Mouse (Mus musculus): Measurements from ENCODE around the gene Rasl12.

Rasl12 gene

GRCm38 (mm10) chr9:65398279-65398678 is at the start of gene Rasl12:
Rasl12 (plus strand) TSS chr9:65398506.
- DNase-seq (ENCODE audit: low spot score in 2 of 2), result peak; percentile 22 to 52

GRCm38 (mm10) chr9:65353251-65353650 is 45.1 kb upstream of the Rasl12 start:
- no peak for DNase-seq (ENCODE audit: low spot score in 2 of 2)

- no peak for DNase-seq (ENCODE audit: low spot score in 2 of 2)
These were observed 41.7 kb upstream of the Rasl12 start for GRCm38 (mm10) chr9:65356561-65356960.

- DNase-seq (ENCODE audit: low spot score in 2 of 2), result no peak
These were observed 41.3 kb upstream of the Rasl12 start for GRCm38 (mm10) chr9:65356971-65357370.

DNA sequence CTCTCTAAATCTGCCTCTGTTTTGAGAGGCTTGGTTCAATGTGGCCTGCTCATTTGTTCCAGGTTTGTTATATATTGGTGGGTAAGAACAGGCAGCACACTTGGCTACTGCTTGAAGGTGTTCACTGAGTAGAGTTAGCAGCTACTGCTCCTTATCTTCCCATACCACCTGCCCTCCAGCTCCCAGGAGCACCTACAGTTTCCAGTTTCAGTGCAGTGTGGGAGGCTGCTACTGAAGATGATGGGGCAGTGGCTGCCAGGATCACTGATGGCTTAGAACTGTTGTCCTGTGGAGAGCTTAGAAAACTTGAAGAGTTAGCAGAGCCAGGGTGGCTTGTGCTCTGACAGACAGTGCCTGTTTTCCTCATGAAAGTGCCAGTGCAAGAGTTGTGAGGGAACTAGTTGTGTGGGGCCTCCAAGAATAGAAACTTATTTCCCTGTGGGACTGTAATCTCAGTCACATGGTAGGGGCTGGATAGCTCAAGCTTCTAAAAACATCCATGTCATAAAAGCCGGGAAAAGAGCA is 39.3 kb upstream of the Rasl12 start:
- no peak for DNase-seq (ENCODE audit: low spot score in 2 of 2)

DNA sequence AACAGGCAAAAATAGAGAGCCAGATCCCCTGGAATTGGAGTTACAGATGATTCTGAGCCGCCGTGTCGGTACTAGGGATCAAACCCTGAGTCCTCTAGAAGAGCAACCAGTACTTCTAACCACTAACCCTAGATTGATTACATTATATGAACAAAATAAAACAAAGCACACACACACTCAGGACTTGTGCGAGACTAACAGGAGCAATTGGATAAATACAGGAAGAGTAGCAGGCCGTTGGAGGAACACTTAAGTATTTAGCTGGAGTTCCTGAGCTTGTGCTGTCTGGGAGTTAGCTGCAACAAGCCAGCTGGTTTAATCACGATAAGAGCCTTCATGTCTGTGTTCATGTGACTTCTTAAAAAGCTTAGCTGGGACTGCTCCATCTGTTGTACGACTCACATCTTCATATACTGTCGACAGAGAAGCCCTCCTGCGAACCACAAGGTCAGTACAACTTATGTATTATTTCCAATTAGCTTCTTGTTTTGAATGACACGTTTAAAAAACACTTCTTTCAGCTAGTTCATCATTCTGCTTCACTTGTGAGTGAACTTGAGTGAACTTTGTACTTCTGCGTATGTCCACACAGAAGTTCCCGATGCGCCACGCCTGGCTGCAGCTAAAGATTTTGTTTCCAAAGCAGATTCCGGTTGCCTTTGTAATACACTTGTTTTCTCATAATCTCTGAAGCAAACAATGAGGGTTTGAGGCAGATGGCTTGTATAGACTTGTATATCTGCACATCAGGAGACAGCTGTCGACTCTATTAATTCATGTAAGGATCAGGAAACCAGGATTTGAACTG is 37.5 kb upstream of the Rasl12 start, which contains the start of gene Ubap1l:
Ubap1l (plus strand) TSS at position 401 of the 808 bp plus-strand sequence.
- no peak for DNase-seq (ENCODE audit: low spot score in 2 of 2)

DNA sequence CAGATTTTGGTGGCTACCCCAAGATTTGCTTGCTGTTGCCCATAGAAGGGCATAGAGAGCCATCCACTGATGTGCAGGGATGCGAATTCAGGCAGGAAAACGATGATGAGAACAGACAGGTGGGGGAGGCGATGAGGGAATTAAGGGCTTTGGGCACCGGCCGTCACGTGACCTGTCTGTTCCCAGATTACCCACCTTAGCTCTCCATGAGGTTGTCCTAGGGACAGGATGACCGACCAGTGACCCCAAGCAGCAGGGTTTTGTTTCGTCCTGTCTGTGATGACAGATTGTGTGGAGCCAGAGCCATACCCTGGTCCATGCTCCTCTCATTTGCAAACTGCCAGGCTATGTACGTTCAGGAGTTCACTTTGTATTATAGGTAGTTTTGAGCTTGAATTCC is 34.6 kb upstream of the Rasl12 start:
- no peak for DNase-seq (ENCODE audit: low spot score in 2 of 2)

GRCm38 (mm10) chr9:65365721-65366120 is 32.6 kb upstream of the Rasl12 start:
- no peak for DNase-seq (ENCODE audit: low spot score in 2 of 2)

- no peak for DNase-seq (ENCODE audit: low spot score in 2 of 2)
These were observed 26.6 kb upstream of the Rasl12 start for GRCm38 (mm10) chr9:65371756-65372155.

- no peak for DNase-seq (ENCODE audit: low spot score in 2 of 2)
These were observed 25.9 kb upstream of the Rasl12 start for GRCm38 (mm10) chr9:65372449-65372848.

- DNase-seq (ENCODE audit: low spot score in 2 of 2), result no peak
These were observed 23.7 kb upstream of the Rasl12 start for GRCm38 (mm10) chr9:65374468-65375162.

GRCm38 (mm10) chr9:65375163-65375934 is 23.0 kb upstream of the Rasl12 start:
- peak; percentile 51 to 54 for DNase-seq (ENCODE audit: low spot score in 2 of 2)

DNA sequence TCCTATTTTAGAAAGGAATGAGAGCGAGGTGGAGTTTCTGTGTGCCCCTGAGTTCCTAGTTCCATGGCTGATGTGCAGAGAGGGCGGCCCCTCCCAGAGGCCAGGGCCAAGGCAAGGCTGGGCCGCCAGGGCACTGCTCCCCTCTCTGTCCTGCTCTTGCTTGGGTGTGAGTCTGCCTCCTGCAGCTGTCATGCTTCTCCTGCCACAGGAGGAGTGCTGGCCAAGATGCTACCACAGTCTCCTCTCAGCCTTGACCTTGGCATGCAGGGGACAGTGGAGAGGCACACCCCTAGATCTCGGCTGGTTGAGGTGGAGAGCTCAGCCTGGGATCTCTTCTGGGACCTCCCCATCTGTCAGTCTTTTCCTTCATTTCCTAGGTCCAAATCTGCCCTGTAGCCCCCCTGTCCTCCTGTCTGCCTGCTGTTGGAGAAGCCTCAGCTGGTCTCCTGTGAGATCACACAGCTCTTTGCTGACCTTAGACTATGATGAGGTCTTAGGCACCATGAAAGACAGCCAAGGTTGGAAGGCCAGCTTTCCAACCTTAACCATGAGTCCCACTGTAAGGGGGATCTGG is 17.2 kb upstream of the Rasl12 start:
- DNase-seq (ENCODE audit: low spot score in 2 of 2), result no peak

- no peak for DNase-seq (ENCODE audit: low spot score in 2 of 2)
These were observed 16.1 kb upstream of the Rasl12 start for GRCm38 (mm10) chr9:65382031-65382750.

- no peak for DNase-seq (ENCODE audit: low spot score in 2 of 2)
These were observed 15.6 kb upstream of the Rasl12 start for GRCm38 (mm10) chr9:65382751-65383097.

DNA sequence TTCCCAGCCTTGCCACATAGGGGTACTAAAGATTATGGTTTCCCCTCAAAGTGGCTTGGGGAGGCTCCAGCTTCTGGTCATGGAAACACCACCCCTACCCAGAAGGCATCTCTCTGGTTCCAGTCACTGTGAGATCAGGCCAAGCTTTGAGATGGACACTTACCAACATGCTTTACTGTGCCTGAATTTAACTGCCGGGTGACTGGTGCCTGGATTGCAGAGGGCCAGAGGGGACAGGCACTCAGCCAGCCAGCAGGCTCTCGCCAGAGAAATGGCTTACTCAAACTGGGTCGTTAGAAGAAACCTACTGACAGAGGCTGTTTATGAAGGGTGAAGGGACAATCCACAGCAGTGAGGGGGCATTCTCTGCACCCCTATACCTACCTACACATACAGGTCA is 14.0 kb upstream of the Rasl12 start:
- DNase-seq (ENCODE audit: low spot score in 2 of 2), result no peak

DNA sequence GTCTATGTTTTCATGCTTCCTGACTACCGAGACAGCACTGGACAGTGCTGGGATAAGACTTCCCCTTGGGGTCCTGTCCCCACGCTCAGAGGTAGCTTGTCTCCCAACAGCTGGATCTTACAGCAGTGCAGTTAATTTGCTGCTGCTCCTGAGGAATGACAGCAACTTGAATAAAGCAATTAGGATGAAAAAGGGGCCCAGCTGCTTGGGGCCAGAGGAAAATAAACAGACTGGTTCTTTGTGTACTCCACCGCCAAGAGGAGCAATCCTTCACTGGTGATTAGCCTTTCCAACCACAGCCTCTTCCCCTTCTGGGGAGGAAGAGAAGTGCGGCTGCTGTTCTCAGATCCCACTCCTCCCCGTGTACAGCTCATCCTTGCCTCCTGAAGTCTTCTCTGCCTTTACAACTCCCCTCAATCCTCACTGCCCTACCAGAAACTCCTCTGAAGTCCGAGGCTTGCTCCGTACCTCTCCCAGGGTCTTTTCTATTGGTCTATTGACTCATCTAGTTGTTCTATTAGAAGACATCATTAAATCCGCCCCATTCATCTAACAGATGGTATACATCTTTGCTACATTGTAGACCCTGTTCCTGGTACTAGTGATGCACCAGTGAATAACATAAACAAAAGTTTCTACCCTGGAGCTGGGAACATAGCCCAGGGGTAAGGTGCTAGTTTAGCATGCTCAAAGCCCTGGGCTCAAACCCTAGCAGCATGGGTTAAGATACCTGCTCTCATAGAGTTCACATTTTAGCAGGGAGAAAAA is 11.7 kb upstream of the Rasl12 start:
- no peak for DNase-seq (ENCODE audit: low spot score in 2 of 2)

DNA sequence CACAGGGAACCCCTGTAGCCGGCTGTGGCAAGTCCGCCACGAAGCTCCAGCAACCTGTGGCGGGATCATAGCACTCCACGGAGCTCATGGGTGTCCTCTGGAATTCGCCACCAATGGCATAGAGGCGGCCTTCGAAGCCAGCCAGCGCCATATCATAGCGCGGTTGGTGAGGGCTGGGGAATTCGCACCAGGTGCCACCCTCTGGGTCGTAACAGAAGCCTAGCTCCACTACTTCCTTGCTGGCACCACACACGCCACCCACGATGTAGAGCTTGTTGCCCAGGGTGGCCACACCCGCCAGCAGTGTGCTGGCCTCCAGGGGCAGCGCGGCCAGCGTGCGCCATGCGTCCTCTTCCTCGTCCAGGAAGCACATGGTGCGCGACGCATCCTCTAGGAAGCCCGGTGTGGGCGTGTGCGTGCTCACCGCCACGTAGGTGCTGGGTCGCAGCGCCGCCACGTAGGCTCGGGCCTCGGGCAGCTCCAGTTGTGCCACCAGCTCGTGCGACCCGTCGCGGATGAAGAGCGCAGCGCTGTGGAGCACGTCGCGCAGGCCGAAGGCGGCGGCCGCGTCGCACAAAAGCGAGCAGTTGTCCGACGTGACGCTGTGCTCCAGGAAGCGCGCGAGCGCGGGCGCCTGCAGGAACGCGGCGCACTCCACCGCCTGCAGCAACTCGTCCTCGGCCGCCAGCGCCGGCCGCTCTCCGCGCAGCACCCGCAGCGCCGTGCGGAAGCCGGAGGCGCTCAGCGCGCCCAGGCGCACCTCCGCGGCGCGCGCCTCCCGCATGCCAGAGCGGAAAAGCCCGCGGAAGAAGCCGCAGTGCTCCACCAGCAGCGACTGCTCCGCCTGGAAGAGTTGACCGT is 7.3 kb upstream of the Rasl12 start:
- DNase-seq (ENCODE audit: low spot score in 2 of 2), result no peak

GRCm38 (mm10) chr9:65391613-65391964 is 6.7 kb upstream of the Rasl12 start, which contains the start of gene Kbtbd13:
Kbtbd13 (minus strand) TSS chr9:65391652.
- DNase-seq (ENCODE audit: low spot score in 2 of 2), result no peak

All from frontal cortex, postnatal 14 days (tissue).